Mouse (Mus musculus): ENCODE data around the gene Nr1h3.
"Not testable (repeated sequence)": the region's sequence is repeated elsewhere in the genome, so short reads cannot be mapped to it uniquely, and the experiment has no call there.

Gene Nr1h3

GRCm38 (mm10) chr2:91202222-91202971 is at the start of gene Nr1h3, which contains the start of gene Acp2:
Nr1h3 (minus strand) TSS chr2:91202834.
Acp2 (plus strand) TSS chr2:91202885.
- in situ Hi-C loops (cut with MboI; ENCODE audit: low sequenced_read_pairs): no loop called here

- in situ Hi-C loops (cut with MboI; ENCODE audit: low sequenced_read_pairs): no loop called here
Measured at GRCm38 (mm10) chr2:91252001-91252400, 49.4 kb upstream of the Nr1h3 start.

- in situ Hi-C loops (cut with MboI; ENCODE audit: low sequenced_read_pairs): no loop called here
Measured at GRCm38 (mm10) chr2:91248366-91248765, 45.7 kb upstream of the Nr1h3 start.

- in situ Hi-C loops (cut with MboI; ENCODE audit: low sequenced_read_pairs): no loop called here
Measured at GRCm38 (mm10) chr2:91244557-91245228, 42.1 kb upstream of the Nr1h3 start.

- in situ Hi-C loops (cut with MboI; ENCODE audit: low sequenced_read_pairs): no loop called here
Measured at GRCm38 (mm10) chr2:91243416-91243815, 40.8 kb upstream of the Nr1h3 start.

- in situ Hi-C loops (cut with MboI; ENCODE audit: low sequenced_read_pairs): no loop called here
Measured at GRCm38 (mm10) chr2:91242547-91242946, 39.9 kb upstream of the Nr1h3 start.

GRCm38 (mm10) chr2:91237511-91238080 is 35.0 kb upstream of the Nr1h3 start:
- in situ Hi-C loops (cut with MboI; ENCODE audit: low sequenced_read_pairs): not testable (repeated sequence)

GRCm38 (mm10) chr2:91236601-91237510 is 34.2 kb upstream of the Nr1h3 start, which contains the start of gene Ddb2:
Ddb2 (minus strand) TSS chr2:91236982.
- in situ Hi-C loops (cut with MboI; ENCODE audit: low sequenced_read_pairs): no loop called here

GRCm38 (mm10) chr2:91229735-91230134 is 27.1 kb upstream of the Nr1h3 start:
- in situ Hi-C loops (cut with MboI; ENCODE audit: low sequenced_read_pairs): no loop called here

GRCm38 (mm10) chr2:91223614-91224013 is 21.0 kb upstream of the Nr1h3 start:
- in situ Hi-C loops (cut with MboI; ENCODE audit: low sequenced_read_pairs): no loop called here

GRCm38 (mm10) chr2:91220501-91220900 is 17.9 kb upstream of the Nr1h3 start:
- in situ Hi-C loops (cut with MboI; ENCODE audit: low sequenced_read_pairs): no loop called here

GRCm38 (mm10) chr2:91217032-91217431 is 14.4 kb upstream of the Nr1h3 start:
- in situ Hi-C loops (cut with MboI; ENCODE audit: low sequenced_read_pairs): no loop called here

- in situ Hi-C loops (cut with MboI; ENCODE audit: low sequenced_read_pairs): no loop called here
Measured at GRCm38 (mm10) chr2:91213311-91213710, 10.7 kb upstream of the Nr1h3 start.

GRCm38 (mm10) chr2:91206254-91206775 is 3.7 kb upstream of the Nr1h3 start:
- in situ Hi-C loops (cut with MboI; ENCODE audit: low sequenced_read_pairs): no loop called here

GRCm38 (mm10) chr2:91202972-91203656 is 480 bp upstream of the Nr1h3 start:
- in situ Hi-C loops (cut with MboI; ENCODE audit: low sequenced_read_pairs): no loop called here

GRCm38 (mm10) chr2:91198888-91199287 is 3.7 kb downstream of the Nr1h3 start:
- in situ Hi-C loops (cut with MboI; ENCODE audit: low sequenced_read_pairs): no loop called here

GRCm38 (mm10) chr2:91196577-91197001 is 6.0 kb downstream of the Nr1h3 start:
- in situ Hi-C loops (cut with MboI; ENCODE audit: low sequenced_read_pairs): no loop called here

- in situ Hi-C loops (cut with MboI; ENCODE audit: low sequenced_read_pairs): no loop called here
Measured at GRCm38 (mm10) chr2:91194624-91195332, 7.9 kb downstream of the Nr1h3 start.

- in situ Hi-C loops (cut with MboI; ENCODE audit: low sequenced_read_pairs): no loop called here
Measured at GRCm38 (mm10) chr2:91190501-91190900, 12.1 kb downstream of the Nr1h3 start.

All from CH12F3 (cell line).